Mouse (Mus musculus): ENCODE measurements around the gene Ctf1.

DNA sequence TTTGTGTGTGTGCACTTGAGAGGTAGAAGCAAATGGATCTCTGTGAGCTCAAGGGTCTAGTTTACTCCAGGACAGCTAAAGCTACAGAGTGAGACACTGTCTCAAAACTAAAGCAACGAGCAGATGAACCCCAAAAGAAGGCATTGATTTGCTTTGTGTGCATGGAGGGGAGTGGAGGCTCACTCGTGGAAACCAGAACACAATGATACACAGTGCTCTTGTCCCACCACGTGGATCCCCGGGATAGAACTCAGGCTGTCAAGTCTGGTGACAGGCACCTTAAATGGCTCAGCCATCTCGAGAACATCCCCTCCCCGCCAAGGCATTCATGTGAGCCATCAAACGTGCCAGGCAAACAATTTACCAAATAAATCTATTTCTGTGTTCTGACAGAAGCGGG lies 45.4 kb upstream of the Ctf1 start:
- no peak for TF ChIP-seq POLR2A (IDR thresholded peaks at IDR 0.05; ENCODE audit: borderline replicate concordance, control insufficient read depth, low read depth, low read length)
- TF ChIP-seq CTCF (IDR thresholded peaks at IDR 0.05; ENCODE audit: control insufficient read depth, insufficient read depth, low read length): no peak

Data from bone marrow, adult 2 months (tissue).